Mouse (Mus musculus): Measurements from ENCODE around the gene Micu1. TPM values are rescaled to one million over a fixed set of nuclear protein-coding genes. Genes with fewer than 3 reads are reported as not detected.
A peak's percentile ranks its signal among the peaks of the same experiment; 100 is the strongest.

The Micu1 gene
- polyA plus RNA-seq, 1 experiment from 2014 or later = 40.1 TPM

DNA sequence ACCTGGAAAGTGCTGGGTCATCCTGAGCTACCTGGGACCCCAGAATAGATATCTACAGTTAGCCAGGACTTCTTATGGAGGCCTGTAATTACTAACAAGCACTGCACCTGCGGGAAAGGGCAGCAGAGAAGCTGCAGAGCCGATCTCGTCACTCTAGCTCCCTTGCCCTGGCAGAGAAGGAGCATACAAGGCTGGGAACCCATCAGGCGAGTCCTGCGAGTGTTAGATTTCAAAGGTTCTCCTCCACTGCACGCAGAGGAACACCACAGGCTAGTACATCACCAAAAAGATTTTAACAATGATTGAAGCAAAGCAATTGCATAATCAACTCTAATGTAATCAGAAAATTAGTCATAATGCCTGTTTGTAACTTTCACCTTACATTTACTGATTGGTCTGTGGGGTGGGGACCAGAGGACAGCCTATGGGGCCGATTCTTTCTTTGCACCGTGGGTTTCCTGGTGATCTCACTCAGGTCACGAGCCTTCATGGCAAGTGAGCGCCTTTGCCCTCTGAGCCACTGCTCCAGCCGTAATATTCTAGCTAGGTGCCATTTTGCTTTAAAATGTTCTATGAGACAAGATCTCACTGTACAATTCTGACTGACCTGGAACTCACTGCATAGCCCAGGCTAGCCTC lies 88.1 kb downstream of the Micu1 start:
- Histone ChIP-seq H3K4me2 (ENCODE audit: low read depth, low read length) (no peak overlapping the region), H3K27ac (ENCODE audit: low read length) (no peak overlapping the region), H3K4me1 (ENCODE audit: control insufficient read depth, insufficient read depth, low read length) (no peaks in the 10 kb centered on the region), H3K4me3 (ENCODE audit: low read length) (no peak overlapping the region), H3K9ac (ENCODE audit: low read length) (no peak overlapping the region), H3K27me3 (ENCODE audit: control insufficient read depth, insufficient read depth, low read length) (no peaks in the 10 kb centered on the region), H3K9me3 (replicated peaks; ENCODE audit: control insufficient read depth, low read length) (no peaks in the 10 kb centered on the region), H3K36me3 (ENCODE audit: control insufficient read depth, insufficient read depth) (0 out of 2 replicates have a peak, but pooled peaks cover 6% of the 10 kb centered on the region)
- WGBS = 82% methylated on average over 11 of the region's 11 CpGs
- no peak for ATAC-seq (replicated peaks; ENCODE audit: extremely low read depth, insufficient read depth, low FRiP score)

DNA sequence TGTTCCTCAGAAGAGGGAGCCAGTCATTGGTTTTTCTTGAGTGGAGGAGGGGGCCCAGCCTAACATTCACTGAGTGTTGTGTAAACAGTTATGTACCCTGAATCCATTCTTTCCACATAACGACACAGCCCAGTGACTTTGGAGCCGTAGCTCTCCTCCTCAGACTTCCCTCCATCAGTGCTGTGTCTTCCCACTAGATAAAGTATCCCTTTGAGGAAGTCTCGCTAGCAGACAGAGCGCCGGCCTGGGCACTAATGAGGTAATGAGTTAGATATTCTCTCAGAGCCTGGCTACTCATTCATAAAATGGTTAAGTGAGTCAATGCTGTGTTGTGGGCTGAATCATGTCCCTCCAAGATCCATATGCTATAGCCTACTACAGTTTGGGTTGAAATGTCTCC lies 89.6 kb downstream of the Micu1 start:
- no peaks in the 10 kb centered on the region for H3K9me3 ChIP-seq (replicated peaks; ENCODE audit: control insufficient read depth, low read length)
- no peak overlapping the region for H3K4me2 ChIP-seq (ENCODE audit: low read depth, low read length)
- no peak overlapping the region for H3K27ac ChIP-seq (ENCODE audit: low read length)
- no peak overlapping the region for H3K4me3 ChIP-seq (ENCODE audit: low read length)
- WGBS = 75% methylated on average over 5 of the region's 5 CpGs
- no peak overlapping the region for H3K9ac ChIP-seq (ENCODE audit: low read length)
- peaks cover 6% of the 10 kb centered on the region; the same call in 1 of the 2 replicates for H3K36me3 ChIP-seq (ENCODE audit: control insufficient read depth, insufficient read depth)
- no peak for ATAC-seq (replicated peaks; ENCODE audit: extremely low read depth, insufficient read depth, low FRiP score)
- no peaks in the 10 kb centered on the region for H3K4me1 ChIP-seq (ENCODE audit: control insufficient read depth, insufficient read depth, low read length)
- H3K27me3 ChIP-seq (ENCODE audit: control insufficient read depth, insufficient read depth, low read length) = no peaks in the 10 kb centered on the region

- Histone ChIP-seq H3K36me3 (ENCODE audit: control insufficient read depth, insufficient read depth) (peaks cover 6% of the 10 kb centered on the region; the same call in 1 of the 2 replicates), H3K27ac (ENCODE audit: low read length) (no peak overlapping the region), H3K4me1 (ENCODE audit: control insufficient read depth, insufficient read depth, low read length) (no peaks in the 10 kb centered on the region), H3K9ac (ENCODE audit: low read length) (no peak overlapping the region), H3K4me2 (ENCODE audit: low read depth, low read length) (no peak overlapping the region), H3K27me3 (ENCODE audit: control insufficient read depth, insufficient read depth, low read length) (no peaks in the 10 kb centered on the region), H3K4me3 (ENCODE audit: low read length) (no peak overlapping the region), H3K9me3 (replicated peaks; ENCODE audit: control insufficient read depth, low read length) (no peaks in the 10 kb centered on the region)
- 80% methylated on average over 9 of the region's 9 CpGs for WGBS
- ATAC-seq (replicated peaks; ENCODE audit: extremely low read depth, insufficient read depth, low FRiP score) = no peak; the same call in 1 of the 2 replicates
Observed at GRCm38 (mm10) chr10:59792575-59793176, 90.4 kb downstream of the Micu1 start.

- H3K4me3 ChIP-seq (ENCODE audit: low read length) = no peak overlapping the region
- H3K4me2 ChIP-seq (ENCODE audit: low read depth, low read length) = no peak overlapping the region
- H3K27ac ChIP-seq (ENCODE audit: low read length) = no peak overlapping the region
- H3K36me3 ChIP-seq (ENCODE audit: control insufficient read depth, insufficient read depth) = peaks cover 6% of the 10 kb centered on the region; the same call in 1 of the 2 replicates
- H3K4me1 ChIP-seq (ENCODE audit: control insufficient read depth, insufficient read depth, low read length) = no peaks in the 10 kb centered on the region
- 0 out of 2 replicates have a peak, but pooled peaks have one; percentile 41 for ATAC-seq (replicated peaks; ENCODE audit: extremely low read depth, insufficient read depth, low FRiP score)
- 42% methylated on average over 3 of the region's 3 CpGs for WGBS
- no peaks in the 10 kb centered on the region for H3K27me3 ChIP-seq (ENCODE audit: control insufficient read depth, insufficient read depth, low read length)
- no peak overlapping the region for H3K9ac ChIP-seq (ENCODE audit: low read length)
- no peaks in the 10 kb centered on the region for H3K9me3 ChIP-seq (replicated peaks; ENCODE audit: control insufficient read depth, low read length)
Observed at GRCm38 (mm10) chr10:59793454-59793853, 91.2 kb downstream of the Micu1 start.

GRCm38 (mm10) chr10:59795085-59795484 lies 92.8 kb downstream of the Micu1 start:
- WGBS = 90% methylated on average over 7 of the region's 7 CpGs
- Histone ChIP-seq H3K36me3 (ENCODE audit: control insufficient read depth, insufficient read depth) (no peaks in the 10 kb centered on the region; the same call in 1 of the 2 replicates), H3K27ac (ENCODE audit: low read length) (no peak overlapping the region), H3K4me3 (ENCODE audit: low read length) (no peak overlapping the region), H3K4me1 (ENCODE audit: control insufficient read depth, insufficient read depth, low read length) (peaks cover 9% of the 10 kb centered on the region), H3K27me3 (ENCODE audit: control insufficient read depth, insufficient read depth, low read length) (no peaks in the 10 kb centered on the region), H3K9me3 (replicated peaks; ENCODE audit: control insufficient read depth, low read length) (no peaks in the 10 kb centered on the region), H3K9ac (ENCODE audit: low read length) (no peak overlapping the region), H3K4me2 (ENCODE audit: low read depth, low read length) (no peak overlapping the region)
- no peak for ATAC-seq (replicated peaks; ENCODE audit: extremely low read depth, insufficient read depth, low FRiP score)

GRCm38 (mm10) chr10:59795902-59796301 lies 93.6 kb downstream of the Micu1 start:
- WGBS = 83% methylated on average over 4 of the region's 4 CpGs
- Histone ChIP-seq H3K36me3 (ENCODE audit: control insufficient read depth, insufficient read depth) (no peaks in the 10 kb centered on the region; the same call in 1 of the 2 replicates), H3K27me3 (ENCODE audit: control insufficient read depth, insufficient read depth, low read length) (no peaks in the 10 kb centered on the region)

GRCm38 (mm10) chr10:59798371-59798770 lies 96.1 kb downstream of the Micu1 start:
- Histone ChIP-seq H3K27ac (ENCODE audit: low read length) (no peak overlapping the region), H3K36me3 (ENCODE audit: control insufficient read depth, insufficient read depth) (no peaks in the 10 kb centered on the region; the same call in 1 of the 2 replicates), H3K4me3 (ENCODE audit: low read length) (no peak overlapping the region), H3K4me2 (ENCODE audit: low read depth, low read length) (no peak overlapping the region), H3K4me1 (ENCODE audit: control insufficient read depth, insufficient read depth, low read length) (peaks cover 13% of the 10 kb centered on the region), H3K27me3 (ENCODE audit: control insufficient read depth, insufficient read depth, low read length) (no peaks in the 10 kb centered on the region), H3K9me3 (replicated peaks; ENCODE audit: control insufficient read depth, low read length) (no peaks in the 10 kb centered on the region), H3K9ac (ENCODE audit: low read length) (no peak overlapping the region)
- 84% methylated on average over 3 of the region's 3 CpGs for WGBS
- no peak for ATAC-seq (replicated peaks; ENCODE audit: extremely low read depth, insufficient read depth, low FRiP score)

More at GRCm38 (mm10) chr10:59795902-59796301, 93.6 kb downstream of the Micu1 start:
- Histone ChIP-seq H3K27ac (ENCODE audit: low read length) (no peak overlapping the region), H3K9ac (ENCODE audit: low read length) (no peak overlapping the region), H3K9me3 (replicated peaks; ENCODE audit: control insufficient read depth, low read length) (no peaks in the 10 kb centered on the region), H3K4me3 (ENCODE audit: low read length) (no peak overlapping the region), H3K4me2 (ENCODE audit: low read depth, low read length) (no peak overlapping the region), H3K4me1 (ENCODE audit: control insufficient read depth, insufficient read depth, low read length) (peaks cover 9% of the 10 kb centered on the region)
- no peak for ATAC-seq (replicated peaks; ENCODE audit: extremely low read depth, insufficient read depth, low FRiP score)

DNA sequence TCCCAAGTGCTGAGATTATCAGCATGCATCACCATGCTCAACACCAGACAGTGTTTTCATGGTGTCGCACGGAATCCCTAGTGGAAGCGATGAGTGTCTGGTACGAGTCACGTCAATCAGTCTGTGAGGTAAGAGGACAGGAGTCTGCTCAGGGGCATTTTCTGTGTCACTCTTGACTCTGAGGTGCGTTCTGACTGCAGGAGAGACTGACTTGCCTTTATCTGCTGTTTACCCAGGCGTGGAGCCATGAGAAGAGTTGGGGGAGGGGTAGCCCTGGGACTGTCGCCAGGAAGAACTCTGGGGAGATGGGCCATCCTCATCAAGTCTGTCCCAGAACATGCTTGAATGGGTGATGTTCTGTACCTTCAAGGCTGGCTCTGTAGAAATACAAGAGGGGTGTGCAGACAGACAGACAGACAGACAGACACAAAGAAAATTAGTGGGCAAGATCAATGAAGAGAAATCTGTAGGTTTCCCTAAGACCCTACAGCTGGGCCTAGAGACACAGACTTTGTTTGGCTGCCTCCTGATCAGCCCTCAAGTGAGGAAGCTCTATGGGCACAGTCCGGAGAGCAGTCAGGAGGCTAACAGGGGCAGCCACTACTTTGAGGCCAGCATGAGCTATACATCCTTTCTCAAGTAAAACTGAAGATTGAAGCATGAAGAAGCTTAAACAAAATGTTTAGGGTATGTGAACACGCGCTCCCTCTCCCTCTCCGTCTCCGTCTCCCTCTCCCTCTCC lies 97.2 kb downstream of the Micu1 start:
- 31% methylated on average over 13 of the region's 13 CpGs for WGBS
- H3K9me3 ChIP-seq (replicated peaks; ENCODE audit: control insufficient read depth, low read length) = no peaks in the 10 kb centered on the region
- H3K27ac ChIP-seq (ENCODE audit: low read length) = no peak overlapping the region
- peak; percentile 55 for ATAC-seq (replicated peaks; ENCODE audit: extremely low read depth, insufficient read depth, low FRiP score)
- no peak overlapping the region for H3K9ac ChIP-seq (ENCODE audit: low read length)
- no peak overlapping the region for H3K4me3 ChIP-seq (ENCODE audit: low read length)
- H3K4me2 ChIP-seq (ENCODE audit: low read depth, low read length) = no peak overlapping the region
- peaks cover 13% of the 10 kb centered on the region for H3K4me1 ChIP-seq (ENCODE audit: control insufficient read depth, insufficient read depth, low read length)
- H3K27me3 ChIP-seq (ENCODE audit: control insufficient read depth, insufficient read depth, low read length) = no peaks in the 10 kb centered on the region
- H3K36me3 ChIP-seq (ENCODE audit: control insufficient read depth, insufficient read depth) = no peaks in the 10 kb centered on the region; the same call in 1 of the 2 replicates

DNA sequence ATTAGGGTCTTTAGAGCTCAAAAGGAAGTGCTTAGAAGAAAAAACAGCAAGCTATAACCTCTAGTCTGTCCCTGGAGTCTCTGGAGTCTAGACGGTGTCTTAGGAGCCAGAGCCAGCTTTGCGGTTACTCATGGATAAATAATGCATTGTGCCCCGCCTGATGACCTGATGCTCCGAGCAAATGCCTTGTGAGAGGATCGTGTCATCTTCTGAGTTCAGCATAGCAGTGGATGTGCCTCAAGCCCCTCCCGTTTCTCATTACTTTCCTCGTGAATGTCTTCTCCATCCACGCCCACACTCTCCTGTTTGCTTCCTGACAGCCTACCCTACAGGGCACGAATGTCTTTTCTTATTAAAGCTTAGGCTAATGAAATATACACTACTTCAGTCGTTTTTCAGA lies 97.9 kb downstream of the Micu1 start:
- peaks cover 13% of the 10 kb centered on the region for H3K4me1 ChIP-seq (ENCODE audit: control insufficient read depth, insufficient read depth, low read length)
- ATAC-seq (replicated peaks; ENCODE audit: extremely low read depth, insufficient read depth, low FRiP score) = no peak
- 50% methylated on average over 10 of the region's 10 CpGs for WGBS
- H3K9ac ChIP-seq (ENCODE audit: low read length) = no peak overlapping the region
- no peak overlapping the region for H3K4me3 ChIP-seq (ENCODE audit: low read length)
- no peaks in the 10 kb centered on the region for H3K27me3 ChIP-seq (ENCODE audit: control insufficient read depth, insufficient read depth, low read length)
- H3K9me3 ChIP-seq (replicated peaks; ENCODE audit: control insufficient read depth, low read length) = no peaks in the 10 kb centered on the region
- no peak overlapping the region for H3K4me2 ChIP-seq (ENCODE audit: low read depth, low read length)
- no peak overlapping the region for H3K27ac ChIP-seq (ENCODE audit: low read length)
- H3K36me3 ChIP-seq (ENCODE audit: control insufficient read depth, insufficient read depth) = peaks cover 1% of the 10 kb centered on the region

Data from heart, embryonic 16.5 days (tissue).